Mouse (Mus musculus): ENCODE results near the gene Dclre1a. TPM values are rescaled to one million over a fixed set of nuclear protein-coding genes. Genes with fewer than 3 reads are reported as not detected.

The Dclre1a gene
- polyA plus RNA-seq, 1 experiment, result 0.14 TPM

- Histone ChIP-seq H3K36me3 (ENCODE audit: control insufficient read depth) (peaks cover 68% of the 10 kb centered on the region), H3K27me3 (ENCODE audit: control insufficient read depth) (no peaks in the 10 kb centered on the region)
- TF ChIP-seq TAL1 (IDR thresholded peaks at IDR 0.05; ENCODE audit: low read length) (no peak), GATA1 (IDR thresholded peaks at IDR 0.05; ENCODE audit: low read length) (no peak)
Observed at GRCm38 (mm10) chr19:56581981-56582380, 34.0 kb upstream of the Dclre1a start.

GRCm38 (mm10) chr19:56577801-56578200, 29.8 kb upstream of the Dclre1a start:
- Histone ChIP-seq H3K36me3 (ENCODE audit: control insufficient read depth) (peaks cover 64% of the 10 kb centered on the region), H3K27me3 (ENCODE audit: control insufficient read depth) (no peaks in the 10 kb centered on the region), H3K9me3 (ENCODE audit: control insufficient read depth, low read length) (no peaks in the 10 kb centered on the region), H3K4me1 (ENCODE audit: control insufficient read depth) (peaks cover 9% of the 10 kb centered on the region), H3K4me3 (replicated peaks) (no peak overlapping the region)
- TF ChIP-seq TAL1 (IDR thresholded peaks at IDR 0.05; ENCODE audit: low read length) (no peak), GATA1 (IDR thresholded peaks at IDR 0.05; ENCODE audit: low read length) (no peak)

More at GRCm38 (mm10) chr19:56581981-56582380, 34.0 kb upstream of the Dclre1a start:
- Histone ChIP-seq H3K4me1 (ENCODE audit: control insufficient read depth) (peaks cover 10% of the 10 kb centered on the region), H3K4me3 (replicated peaks) (no peak overlapping the region), H3K9me3 (ENCODE audit: control insufficient read depth, low read length) (no peaks in the 10 kb centered on the region)

GRCm38 (mm10) chr19:56573184-56573583, 25.2 kb upstream of the Dclre1a start:
- TF ChIP-seq TAL1 (IDR thresholded peaks at IDR 0.05; ENCODE audit: low read length) (no peak), GATA1 (IDR thresholded peaks at IDR 0.05; ENCODE audit: low read length) (no peak)

GRCm38 (mm10) chr19:56571913-56572312, 23.9 kb upstream of the Dclre1a start:
- TF ChIP-seq TAL1 (IDR thresholded peaks at IDR 0.05; ENCODE audit: low read length) (no peak), GATA1 (IDR thresholded peaks at IDR 0.05; ENCODE audit: low read length) (no peak)
- H3K4me1 ChIP-seq (ENCODE audit: control insufficient read depth), result peaks cover 12% of the 10 kb centered on the region
- peaks cover 59% of the 10 kb centered on the region for H3K36me3 ChIP-seq (ENCODE audit: control insufficient read depth)
- H3K4me3 ChIP-seq (replicated peaks), result no peak overlapping the region
- no peaks in the 10 kb centered on the region for H3K9me3 ChIP-seq (ENCODE audit: control insufficient read depth, low read length)
- H3K27me3 ChIP-seq (ENCODE audit: control insufficient read depth), result no peaks in the 10 kb centered on the region

More at GRCm38 (mm10) chr19:56573184-56573583, 25.2 kb upstream of the Dclre1a start:
- H3K4me1 ChIP-seq (ENCODE audit: control insufficient read depth), result peaks cover 16% of the 10 kb centered on the region
- peaks cover 63% of the 10 kb centered on the region for H3K36me3 ChIP-seq (ENCODE audit: control insufficient read depth)
- no peaks in the 10 kb centered on the region for H3K27me3 ChIP-seq (ENCODE audit: control insufficient read depth)
- H3K4me3 ChIP-seq (replicated peaks), result no peak overlapping the region
- H3K9me3 ChIP-seq (ENCODE audit: control insufficient read depth, low read length), result no peaks in the 10 kb centered on the region

- peaks cover 17% of the 10 kb centered on the region for H3K4me1 ChIP-seq (ENCODE audit: control insufficient read depth)
- no peak overlapping the region for H3K4me3 ChIP-seq (replicated peaks)
- no peaks in the 10 kb centered on the region for H3K9me3 ChIP-seq (ENCODE audit: control insufficient read depth, low read length)
- TF ChIP-seq TAL1 (IDR thresholded peaks at IDR 0.05; ENCODE audit: low read length), result no peak
- TF ChIP-seq GATA1 (IDR thresholded peaks at IDR 0.05; ENCODE audit: low read length), result no peak
- H3K27me3 ChIP-seq (ENCODE audit: control insufficient read depth), result no peaks in the 10 kb centered on the region
- peaks cover 58% of the 10 kb centered on the region for H3K36me3 ChIP-seq (ENCODE audit: control insufficient read depth)
Observed at GRCm38 (mm10) chr19:56571234-56571633, 23.2 kb upstream of the Dclre1a start.

- Histone ChIP-seq H3K4me1 (ENCODE audit: control insufficient read depth) (peaks cover 22% of the 10 kb centered on the region), H3K4me3 (replicated peaks) (no peak overlapping the region), H3K9me3 (ENCODE audit: control insufficient read depth, low read length) (no peaks in the 10 kb centered on the region), H3K36me3 (ENCODE audit: control insufficient read depth) (peaks cover 54% of the 10 kb centered on the region), H3K27me3 (ENCODE audit: control insufficient read depth) (no peaks in the 10 kb centered on the region)
- TF ChIP-seq TAL1 (IDR thresholded peaks at IDR 0.05; ENCODE audit: low read length) (no peak), GATA1 (IDR thresholded peaks at IDR 0.05; ENCODE audit: low read length) (no peak)
Observed at GRCm38 (mm10) chr19:56570781-56571180, 22.8 kb upstream of the Dclre1a start.

- H3K36me3 ChIP-seq (ENCODE audit: control insufficient read depth), result peaks cover 45% of the 10 kb centered on the region
- peaks cover 43% of the 10 kb centered on the region for H3K4me1 ChIP-seq (ENCODE audit: control insufficient read depth)
- H3K27me3 ChIP-seq (ENCODE audit: control insufficient read depth), result no peaks in the 10 kb centered on the region
- TF ChIP-seq GATA1 (IDR thresholded peaks at IDR 0.05; ENCODE audit: low read length) (no peak), TAL1 (IDR thresholded peaks at IDR 0.05; ENCODE audit: low read length) (no peak)
- no peaks in the 10 kb centered on the region for H3K9me3 ChIP-seq (ENCODE audit: control insufficient read depth, low read length)
- H3K4me3 ChIP-seq (replicated peaks), result no peak overlapping the region
Observed at GRCm38 (mm10) chr19:56566940-56567339, 18.9 kb upstream of the Dclre1a start.

- TF ChIP-seq TAL1 (IDR thresholded peaks at IDR 0.05; ENCODE audit: low read length), result no peak
- TF ChIP-seq GATA1 (IDR thresholded peaks at IDR 0.05; ENCODE audit: low read length), result no peak
- Histone ChIP-seq H3K27me3 (ENCODE audit: control insufficient read depth) (no peaks in the 10 kb centered on the region), H3K36me3 (ENCODE audit: control insufficient read depth) (peaks cover 41% of the 10 kb centered on the region), H3K4me1 (ENCODE audit: control insufficient read depth) (peaks cover 48% of the 10 kb centered on the region), H3K9me3 (ENCODE audit: control insufficient read depth, low read length) (no peaks in the 10 kb centered on the region), H3K4me3 (replicated peaks) (no peak overlapping the region)
Observed at GRCm38 (mm10) chr19:56566041-56566440, 18.0 kb upstream of the Dclre1a start.

GRCm38 (mm10) chr19:56565358-56565757, 17.3 kb upstream of the Dclre1a start:
- Histone ChIP-seq H3K4me3 (replicated peaks) (no peak overlapping the region), H3K27me3 (ENCODE audit: control insufficient read depth) (no peaks in the 10 kb centered on the region), H3K4me1 (ENCODE audit: control insufficient read depth) (peaks cover 47% of the 10 kb centered on the region), H3K9me3 (ENCODE audit: control insufficient read depth, low read length) (no peaks in the 10 kb centered on the region), H3K36me3 (ENCODE audit: control insufficient read depth) (peaks cover 38% of the 10 kb centered on the region)
- TF ChIP-seq TAL1 (IDR thresholded peaks at IDR 0.05; ENCODE audit: low read length) (no peak), GATA1 (IDR thresholded peaks at IDR 0.05; ENCODE audit: low read length) (no peak)

- Histone ChIP-seq H3K9me3 (ENCODE audit: control insufficient read depth, low read length) (no peaks in the 10 kb centered on the region), H3K27me3 (ENCODE audit: control insufficient read depth) (no peaks in the 10 kb centered on the region), H3K36me3 (ENCODE audit: control insufficient read depth) (peaks cover 50% of the 10 kb centered on the region), H3K4me1 (ENCODE audit: control insufficient read depth) (peaks cover 49% of the 10 kb centered on the region), H3K4me3 (replicated peaks) (no peak overlapping the region)
- TF ChIP-seq TAL1 (IDR thresholded peaks at IDR 0.05; ENCODE audit: low read length) (no peak), GATA1 (IDR thresholded peaks at IDR 0.05; ENCODE audit: low read length) (no peak)
Observed at GRCm38 (mm10) chr19:56563469-56563868, 15.4 kb upstream of the Dclre1a start.
